Mouse (Mus musculus): Measurements from ENCODE around the gene Ccdc115.

- TF ChIP-seq POLR2A (IDR thresholded peaks at IDR 0.05; ENCODE audit: borderline replicate concordance, low read depth, low read length) = no peak
- no peak for TF ChIP-seq CTCF (IDR thresholded peaks at IDR 0.05; ENCODE audit: low read depth, low read length)
These were observed 40.1 kb downstream of the Ccdc115 start for GRCm38 (mm10) chr1:34399182-34399953.

All from bone marrow macrophage, adult 2 months (primary cell).